Mouse (Mus musculus) heart, postnatal 0 days (tissue): ENCODE measurements at regions not wholly inside any gene's neighbourhood (a gene's known extent, or its start where the extent isn't known, plus 50 kb on each side); places are given as distances from the start of the nearest gene placed in this dataset.

ENCODE experiments used
- CTCF ChIP-seq: IDR thresholded peaks from 2 replicates; pipeline ENCODE4 v1.5.1; 2016; ENCODE audit warnings: antibody characterized with exemption, control low read depth, low read depth
- EP300 ChIP-seq: IDR thresholded peaks from 2 replicates; pipeline ENCODE4 v1.6.1; 2016; ENCODE audit warnings: antibody characterized with exemption, low read depth

GRCm38 (mm10) chr3:41476516-41476915, 79.0 kb upstream of the Jade1 start:
- TF ChIP-seq EP300: no peak
- no peak for TF ChIP-seq CTCF
